Mouse (Mus musculus) E14TG2a.4 (cell line): ENCODE results near the gene Exosc5.

Experiments
- CTCF ChIP-seq: conservative IDR thresholded peaks from 2 replicates; pipeline ENCODE4 v1.5.1; 2014; ENCODE audit warnings: low read length
- NANOG ChIP-seq: IDR thresholded peaks from 2 replicates; pipeline ENCODE4 v1.6.1; 2014; ENCODE audit warnings: borderline replicate concordance, low read length, mixed read lengths
- POU5F1 ChIP-seq: IDR thresholded peaks from 2 replicates; pipeline ENCODE4 v1.6.1; 2014; ENCODE audit warnings: low read length, borderline replicate concordance

DNA sequence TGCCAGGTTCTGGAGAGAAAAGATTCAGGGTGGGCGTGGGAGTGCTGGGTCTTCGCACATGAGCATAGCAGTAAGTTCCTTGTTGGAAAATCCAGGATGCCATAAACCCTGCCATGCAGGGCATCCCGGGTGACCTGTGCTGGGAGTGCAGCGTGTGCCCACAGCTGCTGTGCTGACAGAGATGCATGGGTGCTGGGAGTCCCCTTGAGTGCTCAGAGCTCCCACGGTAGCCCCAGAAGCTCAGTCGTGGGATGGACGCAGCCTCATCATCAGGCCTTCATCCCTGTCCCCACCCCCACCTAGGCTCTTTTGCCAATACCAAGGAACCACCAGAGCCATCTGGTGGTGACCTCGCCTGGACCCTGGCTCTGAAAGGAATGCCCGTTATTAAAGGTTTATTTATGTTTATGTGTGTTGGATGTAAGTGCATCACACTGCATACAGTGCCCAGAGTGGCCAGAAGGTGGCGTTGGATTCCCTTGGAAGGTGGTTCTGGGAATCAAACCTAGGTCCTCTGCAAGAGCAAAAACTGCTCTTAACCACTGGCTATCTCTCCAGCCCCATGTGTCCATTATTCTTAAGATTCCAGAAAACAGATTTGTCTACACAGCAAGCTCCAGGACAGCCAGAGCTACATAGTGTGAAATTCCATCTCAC lies 33.2 kb upstream of the Exosc5 start:
- TF ChIP-seq CTCF (peak; percentile 90), NANOG (no peak), POU5F1 (no peak)
